13 mouse cellular contexts compared by ENCODE assay signal in genomic region chr17:14476707-14477106, GRCm38 (mm10).
DNase-seq lines count a peak whose midpoint lies in the region; ATAC-seq lines count a peak whose summit lies in the region.
"Had no signal": no experiment of that assay in that cellular context is flagged by ENCODE, and none has a peak within 500 bp of the region (broad histone marks: within the 10 kb centered on the region; RNA-seq: fewer than 3 reads in every experiment).

No protein-coding gene starts in this region.

- no peak for ATAC-seq in forebrain, embryonic 11.5 days (replicated peaks; ENCODE audit: low FRiP score)
- ATAC-seq in kidney, embryonic 15.5 days (replicated peaks; ENCODE audit: low FRiP score) = peak; percentile 59; the same call in 1 of the 2 replicates
- ATAC-seq in limb, embryonic 13.5 days (ENCODE audit: low FRiP score, low read depth) = no peak
- ATAC-seq: liver, postnatal 0 days had no signal

- no peaks in the 10 kb centered on the region for H3K27me3 ChIP-seq in forebrain, embryonic 10.5 days (ENCODE audit: poor library complexity, severe bottlenecking)
- H3K27me3 ChIP-seq in forebrain, embryonic 11.5 days (ENCODE audit: control insufficient read depth, insufficient read depth, low read length) = no peaks in the 10 kb centered on the region
- peaks cover 3% of the 10 kb centered on the region; the same call in 1 of the 2 replicates for H3K27me3 ChIP-seq in kidney, embryonic 15.5 days
- peaks cover 18% of the 10 kb centered on the region for H3K27me3 ChIP-seq in limb, embryonic 13.5 days
- H3K27me3 ChIP-seq: forebrain, embryonic 12.5 days had no signal

- no peak for DNase-seq in forebrain, embryonic 10.5 days (ENCODE audit: extremely low spot score, low spot score)
- DNase-seq in forebrain, embryonic 11.5 days (ENCODE audit: low spot score) = no peak
- no peak for DNase-seq in kidney, adult 8-10 months
- DNase-seq in embryo, embryonic 9.5 days (ENCODE audit: extremely low spot score) = peak; percentile 32
- DNase-seq in layer of hippocampus, postnatal 25 days (ENCODE audit: extremely low spot score in 1 of 2, low spot score in 1 of 2) = no peak
- DNase-seq in ovary, postnatal 36 days (ENCODE audit: low spot score) = no peak
- DNase-seq: cerebellum, adult 18-20 months; kidney, adult 9 months; liver, postnatal 0 days; thymus, adult 2 months had no signal

- H3K4me1 ChIP-seq in forebrain, embryonic 10.5 days = peaks cover 23% of the 10 kb centered on the region
- H3K4me1 ChIP-seq in forebrain, embryonic 11.5 days (replicated peaks; ENCODE audit: control insufficient read depth, insufficient read depth, low read length) = no peaks in the 10 kb centered on the region
- peaks cover 21% of the 10 kb centered on the region for H3K4me1 ChIP-seq in kidney, embryonic 15.5 days
- peaks cover 23% of the 10 kb centered on the region for H3K4me1 ChIP-seq in limb, embryonic 13.5 days

- no peaks in the 10 kb centered on the region for H3K9me3 ChIP-seq in forebrain, embryonic 10.5 days
- H3K9me3 ChIP-seq in forebrain, embryonic 11.5 days (ENCODE audit: control insufficient read depth, low read length) = no peaks in the 10 kb centered on the region
- H3K9me3 ChIP-seq in kidney, embryonic 15.5 days (replicated peaks) = no peaks in the 10 kb centered on the region
- no peaks in the 10 kb centered on the region for H3K9me3 ChIP-seq in limb, embryonic 13.5 days
- H3K9me3 ChIP-seq: forebrain, embryonic 12.5 days had no signal

- WGBS in forebrain, embryonic 10.5 days = 75% methylated on average over 12 of the region's 12 CpGs
- 83% methylated on average over 12 of the region's 12 CpGs for WGBS in forebrain, embryonic 11.5 days
- WGBS in kidney, embryonic 15.5 days = 76% methylated on average over 12 of the region's 12 CpGs
- WGBS in limb, embryonic 13.5 days = 41% methylated on average over 12 of the region's 12 CpGs

- no peaks in the 10 kb centered on the region for H3K36me3 ChIP-seq in forebrain, embryonic 10.5 days (replicated peaks)
- no peaks in the 10 kb centered on the region for H3K36me3 ChIP-seq in forebrain, embryonic 11.5 days (ENCODE audit: control insufficient read depth, insufficient read depth, low read length)
- no peaks in the 10 kb centered on the region for H3K36me3 ChIP-seq in kidney, embryonic 15.5 days
- no peaks in the 10 kb centered on the region for H3K36me3 ChIP-seq in limb, embryonic 13.5 days
- H3K36me3 ChIP-seq: forebrain, embryonic 12.5 days had no signal

- no peak overlapping the region for H3K4me3 ChIP-seq in forebrain, embryonic 10.5 days
- H3K4me3 ChIP-seq in forebrain, embryonic 11.5 days (ENCODE audit: low read depth, low read length) = no peak overlapping the region
- H3K4me3 ChIP-seq in kidney, embryonic 15.5 days (replicated peaks) = no peak overlapping the region
- H3K4me3 ChIP-seq in limb, embryonic 13.5 days = no peak overlapping the region
- H3K4me3 ChIP-seq: forebrain, embryonic 12.5 days had no signal

- peak overlapping the region; percentile 56; the same call in 1 of the 2 replicates for H3K27ac ChIP-seq in forebrain, embryonic 10.5 days
- no peak overlapping the region for H3K27ac ChIP-seq in forebrain, embryonic 11.5 days (ENCODE audit: low read depth, low read length)
- H3K27ac ChIP-seq in kidney, embryonic 15.5 days = 0 out of 2 replicates have a peak overlapping the region, but pooled peaks have one; percentile 20
- peak overlapping the region; percentile 55 for H3K27ac ChIP-seq in limb, embryonic 13.5 days
- H3K27ac ChIP-seq: forebrain, embryonic 12.5 days had no signal

- no peak overlapping the region for H3K9ac ChIP-seq in forebrain, embryonic 11.5 days (ENCODE audit: low read length)
- no peak overlapping the region for H3K9ac ChIP-seq in kidney, embryonic 15.5 days
- H3K9ac ChIP-seq in limb, embryonic 13.5 days = no peak overlapping the region
- H3K9ac ChIP-seq: forebrain, embryonic 12.5 days; liver, postnatal 0 days had no signal

- no peak overlapping the region for H3K4me2 ChIP-seq in forebrain, embryonic 11.5 days (ENCODE audit: low read depth, low read length, severe bottlenecking)
- no peak overlapping the region for H3K4me2 ChIP-seq in kidney, embryonic 15.5 days
- H3K4me2 ChIP-seq in limb, embryonic 13.5 days (replicated peaks) = peak overlapping the region; percentile 30; the same call in 1 of the 2 replicates
- H3K4me2 ChIP-seq: forebrain, embryonic 12.5 days had no signal
